Mouse (Mus musculus): Measurements from ENCODE around the gene B2m.

B2m gene

DNA sequence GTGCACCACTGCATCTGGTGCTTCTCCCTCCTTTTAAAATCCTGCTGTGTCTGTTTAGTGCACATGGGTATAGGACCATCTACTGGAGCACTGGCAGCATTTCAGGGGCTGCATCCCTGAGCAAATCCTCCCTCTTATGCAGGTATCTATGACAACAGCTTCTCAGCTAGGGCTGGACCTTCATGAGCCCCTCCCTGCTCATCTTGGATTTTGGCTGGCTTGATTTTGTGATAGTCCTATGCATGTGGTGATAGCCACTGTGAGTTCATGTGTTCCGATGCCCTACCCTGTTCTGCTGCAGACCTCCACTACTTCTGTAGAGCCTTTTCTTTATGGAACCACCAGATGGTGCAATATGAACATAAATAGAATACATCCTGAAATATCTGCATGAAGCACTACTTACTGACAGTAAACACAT is 47.0 kb downstream of the B2m start:
- DNase-seq (ENCODE audit: low spot score), result no peak

DNA sequence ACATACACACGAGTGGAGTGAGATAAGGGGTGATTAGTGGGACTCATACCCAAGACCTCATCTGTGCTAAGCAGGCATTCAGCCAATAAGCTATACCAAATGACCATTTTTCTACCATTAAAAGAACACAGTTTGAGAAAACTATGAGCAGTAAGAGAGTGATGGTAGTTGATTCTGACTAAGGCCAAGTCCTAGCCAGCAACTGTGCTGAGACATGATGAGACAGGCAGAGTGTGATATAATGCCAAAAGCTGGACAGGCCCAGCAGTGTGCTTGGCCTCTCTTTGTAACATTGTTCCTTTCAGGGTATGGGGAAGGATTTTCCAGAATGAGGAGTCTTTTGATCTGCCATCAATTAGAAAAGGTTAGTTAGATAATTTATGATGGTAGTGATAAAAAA is 54.0 kb downstream of the B2m start:
- DNase-seq (ENCODE audit: low spot score), result no peak
